Mouse (Mus musculus) kidney, postnatal 36 days (tissue): Measurements from ENCODE around the gene Anks3.

Experiments
- DNase-seq, 2 experiments: peaks; one replicate each; pipeline ENCODE4 v3.0.0; 2021 to 2022; ENCODE audit warnings: mixed read lengths in 2 of 2

Anks3 gene

GRCm38 (mm10) chr16:4963797-4964709, at the start of gene Anks3:
Gene Anks3, minus strand, starts transcription at chr16:4964205.
- peak; percentile 99 for DNase-seq

GRCm38 (mm10) chr16:5013054-5013838, 49.2 kb upstream of the Anks3 start, which contains the start of gene Rogdi:
Gene Rogdi, minus strand, starts transcription at chr16:5013553.
- DNase-seq, result peak; percentile 99 to 100

GRCm38 (mm10) chr16:5012036-5013005, 48.3 kb upstream of the Anks3 start:
- peak; percentile 65 to 76 for DNase-seq

- DNase-seq, result no peak
Observed at GRCm38 (mm10) chr16:5011285-5011684, 47.3 kb upstream of the Anks3 start.

GRCm38 (mm10) chr16:5010371-5010935, 46.4 kb upstream of the Anks3 start:
- DNase-seq, result no peak

GRCm38 (mm10) chr16:5008076-5008475, 44.1 kb upstream of the Anks3 start:
- DNase-seq, result peak; percentile 69 to 82

GRCm38 (mm10) chr16:5007492-5007891, 43.5 kb upstream of the Anks3 start:
- peak; percentile 40 to 50 for DNase-seq

- peak; percentile 90 to 92 for DNase-seq
Observed at GRCm38 (mm10) chr16:5007067-5007466, 43.1 kb upstream of the Anks3 start, which contains the start of gene Smim22. Gene Smim22, plus strand, starts transcription at chr16:5007288.

GRCm38 (mm10) chr16:5000611-5001010, 36.6 kb upstream of the Anks3 start:
- DNase-seq, result peak; percentile 71 to 75

- DNase-seq, result no peak
Observed at GRCm38 (mm10) chr16:4998984-4999383, 35.0 kb upstream of the Anks3 start.

GRCm38 (mm10) chr16:4997553-4997952, 33.5 kb upstream of the Anks3 start, which contains the start of gene Sept12:
Gene Sept12, minus strand, starts transcription at chr16:4997852.
- peak; percentile 54 to 57 for DNase-seq

GRCm38 (mm10) chr16:4993276-4993675, 29.3 kb upstream of the Anks3 start:
- no peak for DNase-seq

- DNase-seq, result no peak
Observed at GRCm38 (mm10) chr16:4984717-4985116, 20.7 kb upstream of the Anks3 start.

- DNase-seq, result peak; percentile 38 to 73
Observed at GRCm38 (mm10) chr16:4979755-4980380, 15.9 kb upstream of the Anks3 start.

- peak; percentile 52 to 63 for DNase-seq
Observed at GRCm38 (mm10) chr16:4978275-4979051, 14.5 kb upstream of the Anks3 start.

- DNase-seq, result no peak
Observed at GRCm38 (mm10) chr16:4976180-4976579, 12.2 kb upstream of the Anks3 start.

- no peak for DNase-seq
Observed at GRCm38 (mm10) chr16:4974521-4974920, 10.5 kb upstream of the Anks3 start.

- DNase-seq, result peak; percentile 26 to 36
Observed at GRCm38 (mm10) chr16:4971626-4972025, 7.6 kb upstream of the Anks3 start.

GRCm38 (mm10) chr16:4969055-4969843, 5.2 kb upstream of the Anks3 start:
- DNase-seq, result no peak

- DNase-seq, result no peak
Observed at GRCm38 (mm10) chr16:4968426-4968825, 4.4 kb upstream of the Anks3 start.
